Mouse (Mus musculus): ENCODE measurements at regions not wholly inside any gene's neighbourhood (a gene's known extent, or its start where the extent isn't known, plus 50 kb on each side); places are given as distances from the start of the nearest gene placed in this dataset.

DNA sequence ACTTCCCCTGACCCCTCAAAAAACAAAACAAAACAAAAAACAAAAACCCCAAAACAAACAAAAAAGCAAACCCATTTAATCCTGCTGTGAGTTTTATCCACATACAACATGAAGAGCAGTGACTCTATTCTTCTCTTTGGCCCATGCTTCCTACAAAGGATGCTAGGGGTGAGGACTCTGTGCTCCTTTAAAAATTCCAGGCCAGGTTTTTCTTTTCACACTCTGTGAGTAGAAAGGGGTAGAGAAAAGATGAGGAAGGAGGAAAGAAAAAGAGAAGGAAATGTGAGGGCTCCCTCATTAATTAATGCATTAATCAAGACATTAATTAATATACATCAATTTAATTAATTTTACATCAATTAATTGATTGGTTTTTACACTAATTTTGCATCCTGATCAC lies 82.9 kb upstream of the Phyhipl start:
- no peak for DNase-seq

DNA sequence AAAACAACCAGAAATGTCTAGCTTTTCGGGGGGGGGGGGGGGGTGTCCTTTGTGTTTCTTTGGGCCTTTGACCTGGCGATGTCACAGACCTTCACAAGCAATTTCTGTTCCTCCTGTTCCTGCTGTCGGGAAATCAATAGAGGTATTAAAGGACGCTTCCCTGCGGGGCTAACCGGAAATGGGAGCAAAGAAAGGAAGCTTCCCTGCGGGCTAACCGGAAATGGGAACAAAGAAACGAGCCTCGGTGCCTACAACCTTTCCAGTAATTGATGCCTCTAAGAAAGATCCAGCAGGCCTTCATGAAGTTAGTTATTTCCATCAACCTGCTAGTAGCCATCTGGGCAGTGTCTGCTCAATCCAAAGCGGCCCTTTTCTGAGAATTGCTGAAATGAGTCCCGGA lies 78.2 kb upstream of the Phyhipl start:
- DNase-seq: no peak

DNA sequence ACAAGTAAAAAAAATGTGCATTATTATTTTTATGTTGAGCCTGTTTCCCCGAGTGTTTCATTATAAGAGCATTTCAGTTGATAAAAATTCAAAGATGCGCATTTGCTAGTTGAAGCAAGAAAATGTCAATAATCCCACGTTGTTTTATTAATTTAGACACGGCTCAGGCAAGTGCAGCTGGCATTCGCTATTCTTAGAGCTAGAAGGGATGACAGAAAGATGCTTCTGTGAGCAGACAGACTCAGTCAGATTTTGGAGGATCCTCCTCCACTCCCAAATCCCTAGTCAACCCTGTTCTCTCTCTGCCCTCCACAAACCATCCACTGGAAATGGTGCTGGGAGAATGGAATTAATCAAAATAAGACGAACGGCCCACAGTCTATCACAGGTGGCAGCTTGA lies 77.7 kb upstream of the Phyhipl start:
- DNase-seq: no peak

DNA sequence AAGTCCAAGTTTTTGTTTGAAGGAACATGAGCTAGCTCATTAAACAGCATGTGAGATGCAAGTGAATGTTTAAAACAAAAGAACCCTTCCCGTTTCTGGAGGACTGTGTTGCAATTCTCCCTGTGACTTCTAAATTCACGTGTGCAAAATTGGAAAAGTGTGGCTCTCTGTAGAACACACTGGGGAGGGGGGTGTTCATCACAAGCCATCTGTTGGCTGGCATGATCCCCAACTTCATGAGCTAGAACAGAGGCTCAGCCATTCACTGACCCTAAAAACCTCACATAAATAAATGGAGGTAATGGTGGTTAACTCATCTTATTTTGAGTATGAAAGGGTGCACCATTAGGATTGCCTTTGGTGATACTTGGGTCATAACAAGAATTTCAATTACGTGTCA lies 69.3 kb upstream of the Phyhipl start:
- no peak for DNase-seq

DNA sequence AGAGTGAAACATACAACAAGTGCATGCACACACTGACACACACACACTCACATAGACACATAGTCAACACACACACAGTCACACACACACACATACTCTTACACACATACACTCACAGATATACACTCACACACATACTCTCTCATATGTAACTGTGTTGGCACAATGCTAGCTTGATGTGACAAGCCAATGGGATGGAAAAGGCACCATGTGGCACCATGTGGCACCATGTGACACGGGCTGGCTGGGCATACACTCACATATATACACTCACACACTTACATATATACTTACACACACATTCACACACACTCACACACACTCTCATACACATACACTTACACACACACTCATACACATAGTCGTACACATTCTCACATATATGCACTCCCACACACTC lies 67.0 kb upstream of the Phyhipl start:
- no peak for DNase-seq

DNA sequence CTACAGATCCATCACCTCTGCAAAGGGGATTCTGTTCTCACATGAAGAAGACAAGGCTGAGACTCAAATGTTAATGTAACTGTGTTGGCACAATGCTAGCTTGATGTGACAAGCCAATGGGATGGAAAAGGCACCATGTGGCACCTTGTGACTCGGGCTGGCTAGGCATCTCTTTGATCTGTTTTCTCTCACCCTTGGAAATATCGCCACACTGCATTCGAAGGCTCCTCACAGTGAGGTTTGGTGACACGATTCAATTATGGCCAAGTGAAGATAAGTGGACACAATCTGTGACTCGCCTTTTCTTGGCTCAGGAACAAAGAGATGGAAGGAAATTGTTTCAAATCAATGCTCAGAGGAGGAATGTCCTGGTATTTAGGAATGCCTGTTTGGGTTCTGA lies 66.6 kb upstream of the Phyhipl start:
- no peak for DNase-seq

DNA sequence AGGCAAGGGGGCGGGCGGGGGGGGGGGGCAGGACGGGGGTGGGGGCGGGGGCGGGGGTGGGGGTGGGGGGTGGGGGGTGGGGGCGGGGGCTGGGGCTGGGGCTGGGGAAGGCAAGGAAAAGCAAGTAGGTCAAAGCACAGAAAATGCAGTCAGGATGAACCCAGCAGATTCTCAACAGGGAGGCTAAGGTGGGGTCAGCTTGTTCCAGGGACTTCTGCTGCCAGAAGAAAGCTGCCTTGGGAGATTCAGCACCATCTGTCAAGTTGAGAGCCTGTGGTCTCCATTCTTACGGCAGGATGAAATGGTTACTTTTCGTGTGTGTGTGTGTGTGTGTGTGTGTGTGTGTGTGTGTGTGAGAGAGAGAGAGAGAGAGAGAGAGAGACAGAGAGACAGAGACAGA lies 61.7 kb upstream of the Phyhipl start:
- DNase-seq: no peak

DNA sequence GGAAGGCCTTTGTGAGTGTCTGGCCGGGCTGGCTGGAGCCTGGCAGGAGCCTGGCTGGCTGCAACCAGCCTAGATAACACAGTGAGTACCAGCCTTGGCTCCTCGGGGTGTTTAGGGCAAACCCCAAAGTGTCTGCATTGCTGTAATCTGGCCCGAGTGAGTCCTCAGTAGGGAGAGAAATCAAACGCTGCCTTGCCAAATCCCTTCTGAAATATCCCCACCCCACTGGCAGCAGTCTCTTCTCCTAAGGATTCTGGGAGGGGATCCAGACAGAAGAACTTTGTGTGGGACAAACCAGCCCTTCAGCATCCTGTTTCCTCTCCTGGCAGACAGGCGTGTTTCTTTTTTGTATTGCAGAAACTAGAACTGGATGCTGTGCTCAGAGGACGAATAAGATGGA lies 61.3 kb upstream of the Phyhipl start:
- DNase-seq: peak; percentile 15

DNA sequence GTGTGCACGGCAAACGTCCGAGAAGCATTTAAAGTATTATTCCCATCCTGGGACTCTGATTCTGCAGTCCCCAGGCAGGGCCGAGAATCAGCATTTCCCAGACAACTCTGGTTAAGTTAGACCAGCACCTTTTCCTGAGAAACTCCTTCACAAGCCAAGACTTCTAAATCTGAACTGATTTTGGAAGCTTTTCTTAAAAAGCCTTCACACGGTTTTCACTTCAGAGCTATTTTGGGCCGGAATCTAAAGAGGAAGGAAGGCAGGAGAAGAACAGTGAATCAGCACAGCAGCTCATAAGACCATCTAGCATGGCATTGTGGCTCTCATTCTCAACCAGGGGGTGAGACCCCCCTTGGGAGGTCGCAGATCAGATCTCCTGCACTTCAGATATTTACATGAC lies 57.5 kb upstream of the Phyhipl start:
- no peak for DNase-seq

DNA sequence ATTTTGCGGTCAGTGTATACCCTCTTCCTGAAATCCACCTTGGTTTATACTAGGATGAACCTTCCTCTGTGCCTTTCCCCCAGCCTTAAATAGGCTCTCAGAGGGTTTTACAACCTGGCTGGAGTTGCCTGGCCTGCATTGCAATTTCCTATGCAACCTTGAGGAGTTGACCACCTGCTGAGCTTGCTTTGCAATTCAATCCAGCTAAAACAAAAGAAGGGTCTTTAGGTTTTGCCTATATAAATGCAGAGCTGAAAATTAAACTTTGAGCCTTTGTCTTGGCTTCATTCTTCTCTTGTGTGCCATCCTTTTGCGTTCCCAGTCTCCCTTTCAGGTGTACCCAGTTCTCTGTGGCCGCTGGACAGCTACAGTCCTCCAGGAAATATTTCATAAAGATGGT lies 53.0 kb upstream of the Phyhipl start:
- no peak for DNase-seq
